Mouse (Mus musculus) limb, embryonic 10.5 days (tissue): ENCODE measurements at regions not wholly inside any gene's neighbourhood (a gene's known extent, or its start where the extent isn't known, plus 50 kb on each side); places are given as distances from the start of the nearest gene placed in this dataset.
A peak's percentile ranks its signal among the peaks of the same experiment; 100 is the strongest.

ENCODE experiments used
- DNase-seq: peaks from one replicate; pipeline ENCODE4 v3.0.0-alpha.2; 2017; ENCODE audit warnings: low spot score
- H3K27ac ChIP-seq: fragments of 300-500 bp; sonication (generic); 2 replicates; pipeline ENCODE4 v1.5.1; 2016; ENCODE audit warnings: mild to moderate bottlenecking
- H3K27me3 ChIP-seq: fragments of 300-500 bp; sonication (generic); 2 replicates; pipeline ENCODE4 v1.6.1; 2016; ENCODE audit warnings: low read depth, mild to moderate bottlenecking; ENCODE audit not compliant: poor library complexity, severe bottlenecking
- H3K36me3 ChIP-seq: fragments of 300-500 bp; sonication (generic); 2 replicates; pipeline ENCODE4 v1.6.1; 2016; ENCODE audit warnings: mild to moderate bottlenecking, moderate library complexity
- H3K4me1 ChIP-seq: fragments of 300-500 bp; sonication (generic); 2 replicates; pipeline ENCODE4 v1.6.1; 2016
- H3K4me3 ChIP-seq: fragments of 300-500 bp; sonication (generic); 2 replicates; pipeline ENCODE4 v1.5.1; 2016; ENCODE audit warnings: mild to moderate bottlenecking, moderate library complexity
- H3K9me3 ChIP-seq: fragments of 300-500 bp; sonication (generic); replicated peaks from 2 replicates; pipeline ENCODE4 v1.6.1; 2016; ENCODE audit warnings: mild to moderate bottlenecking
- WGBS: fragments of 180-500 bp; shearing (Covaris S2); methylation state at CpG from one replicate; pipeline ENCODE4 v1.1.7; 2016; 5-methylcytosine and 5-hydroxymethylcytosine counted together

DNA sequence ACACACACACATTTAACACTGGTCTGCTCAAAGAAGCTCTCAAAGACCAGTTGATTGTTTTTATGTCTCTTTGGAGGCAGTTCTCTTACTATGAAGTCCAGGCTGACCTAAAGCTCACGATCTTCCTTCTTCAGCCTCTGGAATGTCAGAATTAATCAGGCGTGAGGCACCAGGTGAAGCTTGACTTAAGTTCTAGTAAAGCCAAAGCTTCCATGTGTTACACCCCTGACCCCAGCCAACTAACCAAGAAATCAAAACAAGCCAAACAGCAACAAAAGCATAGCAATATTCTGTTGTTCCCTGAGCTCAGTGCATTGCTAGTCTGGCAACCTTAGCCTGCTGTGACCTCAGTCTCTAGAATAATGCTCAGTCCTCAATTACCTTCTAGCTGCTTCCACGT is 120.0 kb upstream of the Ptbp2 start:
- Histone ChIP-seq H3K36me3 (no peaks in the 10 kb centered on the region), H3K27ac (no peak overlapping the region), H3K27me3 (no peaks in the 10 kb centered on the region), H3K9me3 (no peaks in the 10 kb centered on the region), H3K4me3 (no peak overlapping the region), H3K4me1 (no peaks in the 10 kb centered on the region)
- WGBS, result 83% methylated on average over 3 of the region's 3 CpGs
- DNase-seq, result no peak

DNA sequence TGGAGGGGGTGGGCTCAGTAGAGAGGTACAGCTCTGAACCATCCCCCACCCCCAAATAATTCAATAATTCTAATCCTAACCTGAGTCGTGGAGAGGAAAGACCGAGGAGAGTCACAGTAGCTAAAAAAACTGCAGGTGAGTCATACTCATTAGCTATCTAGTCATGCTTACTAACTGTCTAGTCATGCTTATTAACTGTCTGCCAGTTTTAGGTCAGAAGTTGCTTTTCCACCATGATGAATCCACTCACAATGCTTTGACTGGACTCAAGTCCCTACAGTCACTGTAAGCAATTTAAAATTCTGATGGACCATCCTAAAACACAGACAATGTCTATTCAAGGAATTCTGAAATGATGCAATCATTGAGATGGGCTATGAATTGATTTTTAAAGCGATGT is 110.9 kb upstream of the Ptbp2 start:
- WGBS, result 87% methylated on average over 3 of the region's 3 CpGs
- Histone ChIP-seq H3K4me3 (no peak overlapping the region), H3K27me3 (no peaks in the 10 kb centered on the region), H3K27ac (no peak overlapping the region), H3K36me3 (no peaks in the 10 kb centered on the region), H3K9me3 (no peaks in the 10 kb centered on the region), H3K4me1 (peaks cover 19% of the 10 kb centered on the region)
- DNase-seq, result no peak

DNA sequence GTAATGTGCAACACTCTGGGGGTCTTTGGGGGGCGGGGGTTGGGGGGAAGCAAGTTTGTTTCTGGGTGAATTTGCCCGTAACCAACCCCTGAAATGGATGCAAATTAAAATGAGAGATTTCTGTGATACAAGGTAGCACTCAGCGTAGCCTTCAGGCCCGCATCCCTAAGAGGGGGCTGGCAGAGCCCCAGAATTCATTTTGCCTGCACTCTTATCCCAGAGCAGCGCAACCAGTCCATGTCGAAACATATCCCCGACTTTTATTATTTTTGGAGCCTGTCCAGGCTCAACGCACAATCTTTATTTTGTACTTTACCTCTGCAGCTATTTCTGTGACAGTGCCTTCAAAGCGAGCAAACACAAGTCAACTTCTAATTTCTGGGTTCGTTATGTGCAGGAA is 109.8 kb upstream of the Ptbp2 start:
- DNase-seq, result no peak
- WGBS, result 77% methylated on average over 10 of the region's 10 CpGs
- no peak overlapping the region for H3K27ac ChIP-seq

DNA sequence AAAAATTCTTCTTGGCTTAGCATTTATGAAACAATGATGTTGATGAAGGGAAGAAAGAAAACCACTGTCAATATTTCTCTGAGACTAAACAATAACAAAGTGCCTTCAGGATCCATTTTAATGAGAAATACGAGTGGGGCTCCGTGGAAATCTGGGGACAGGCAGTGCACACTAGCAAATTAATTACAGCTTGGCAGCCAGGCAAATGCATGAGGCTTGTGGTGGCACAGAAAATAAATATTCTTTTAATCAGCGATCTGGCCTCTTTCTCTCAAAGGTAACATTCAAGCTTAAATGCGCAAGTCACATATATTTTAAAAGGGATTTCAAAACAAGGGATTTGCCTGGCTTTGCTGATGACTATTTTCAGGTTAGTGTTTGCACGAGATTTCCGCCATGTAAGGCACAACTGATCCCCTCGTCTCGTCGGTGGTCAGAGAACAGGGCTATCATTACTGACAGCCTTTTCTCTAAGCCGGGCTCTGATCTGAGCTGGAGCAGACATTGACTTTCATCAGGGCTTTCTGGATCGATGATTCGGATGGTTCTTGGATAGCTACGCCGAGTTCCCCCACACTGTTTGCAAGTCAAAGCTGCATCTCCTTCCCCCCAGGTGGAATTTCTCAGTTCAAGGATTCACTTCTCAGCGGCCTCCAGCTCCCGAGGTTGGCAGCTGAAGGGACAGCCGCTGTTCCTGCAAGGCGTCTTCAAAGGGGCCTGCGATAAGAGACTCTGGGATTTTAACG is 109.1 kb upstream of the Ptbp2 start:
- WGBS, result 15% methylated on average over 20 of the region's 20 CpGs
- DNase-seq, result peak; percentile 43
- H3K27ac ChIP-seq, result no peak overlapping the region
- H3K9me3 ChIP-seq, result no peaks in the 10 kb centered on the region
- no peaks in the 10 kb centered on the region for H3K36me3 ChIP-seq
- H3K4me1 ChIP-seq, result peaks cover 19% of the 10 kb centered on the region
- no peaks in the 10 kb centered on the region for H3K27me3 ChIP-seq
- peak overlapping the region; percentile 40 for H3K4me3 ChIP-seq

More for the DNA sequence above, 109.8 kb upstream of the Ptbp2 start:
- Histone ChIP-seq H3K9me3 (no peaks in the 10 kb centered on the region), H3K36me3 (no peaks in the 10 kb centered on the region), H3K27me3 (no peaks in the 10 kb centered on the region), H3K4me3 (peak overlapping the region; percentile 40; the same call in 1 of the 2 replicates), H3K4me1 (peaks cover 19% of the 10 kb centered on the region)

DNA sequence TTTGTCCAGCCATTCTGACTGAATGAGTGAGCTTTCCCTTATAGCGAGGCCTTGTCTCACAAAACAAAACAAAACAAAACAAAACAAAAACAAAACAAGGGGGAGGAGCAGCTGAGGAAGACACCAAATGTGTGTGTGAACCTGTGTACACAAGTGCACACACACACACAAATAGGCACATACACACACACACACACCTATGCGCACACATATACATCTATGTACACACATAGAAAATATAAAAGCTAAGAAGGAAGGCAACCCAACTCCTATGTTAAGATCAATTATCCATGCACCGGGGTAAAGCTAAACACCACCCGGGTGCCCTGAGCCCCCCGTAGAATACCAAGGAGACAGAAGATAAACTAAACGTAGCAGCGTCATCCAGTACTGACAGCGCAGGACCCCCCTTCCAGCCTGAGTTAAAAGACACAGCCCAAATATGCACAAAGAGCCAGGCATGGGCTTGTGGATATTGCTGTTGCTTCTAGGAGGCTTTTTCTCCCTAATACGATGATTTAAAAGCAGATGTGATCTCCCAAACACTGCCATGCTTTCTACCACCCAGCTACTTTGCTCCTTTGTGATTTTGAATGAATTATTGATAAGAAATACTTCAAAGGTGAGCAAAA is 108.4 kb upstream of the Ptbp2 start:
- no peak overlapping the region for H3K4me3 ChIP-seq
- H3K27ac ChIP-seq, result no peak overlapping the region
- H3K36me3 ChIP-seq, result no peaks in the 10 kb centered on the region
- no peak for DNase-seq
- peaks cover 19% of the 10 kb centered on the region for H3K4me1 ChIP-seq
- no peaks in the 10 kb centered on the region for H3K27me3 ChIP-seq
- WGBS, result 79% methylated on average over 9 of the region's 9 CpGs
- no peaks in the 10 kb centered on the region for H3K9me3 ChIP-seq

DNA sequence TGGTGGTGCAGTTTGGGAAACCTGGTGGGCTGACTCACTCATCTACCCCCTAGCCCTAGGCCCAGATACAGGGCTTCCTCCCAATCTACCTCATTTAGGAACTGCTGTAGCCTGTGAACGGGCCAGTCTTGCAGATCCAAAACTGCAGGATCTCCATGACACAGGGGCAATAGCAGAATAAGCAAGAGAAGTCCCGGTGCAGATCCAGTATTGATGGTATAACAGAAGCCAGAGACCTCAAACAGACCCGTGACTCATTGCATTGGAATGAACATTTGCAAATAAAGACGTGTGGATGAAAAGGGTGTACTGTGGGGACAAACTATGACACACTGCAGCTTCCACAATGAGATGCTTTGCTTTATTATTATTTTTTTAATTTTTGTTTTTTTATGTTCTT is 106.6 kb upstream of the Ptbp2 start:
- WGBS, result 83% methylated on average over 4 of the region's 4 CpGs
- Histone ChIP-seq H3K36me3 (no peaks in the 10 kb centered on the region), H3K4me3 (no peak overlapping the region), H3K4me1 (peaks cover 19% of the 10 kb centered on the region), H3K27ac (no peak overlapping the region), H3K9me3 (no peaks in the 10 kb centered on the region), H3K27me3 (no peaks in the 10 kb centered on the region)
- DNase-seq, result no peak

DNA sequence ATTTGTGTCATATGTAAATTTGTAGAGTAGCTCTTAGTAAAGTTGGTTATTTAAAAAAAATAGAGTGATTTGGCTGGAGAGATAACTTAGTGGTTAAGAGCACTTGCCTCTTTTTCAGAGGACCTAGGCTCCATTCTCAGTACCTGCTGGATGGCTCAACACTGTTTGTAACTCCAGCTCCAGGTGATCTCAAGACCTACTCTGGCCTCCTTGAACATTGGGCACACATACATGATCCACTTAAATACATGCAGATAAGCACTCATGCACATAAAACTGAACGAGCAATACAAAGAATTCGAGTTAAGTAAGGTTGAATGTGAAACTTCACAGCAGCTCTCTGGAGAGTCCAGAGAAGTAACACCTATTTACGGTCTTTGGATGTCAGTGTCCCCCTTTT is 104.2 kb upstream of the Ptbp2 start:
- H3K36me3 ChIP-seq, result no peaks in the 10 kb centered on the region
- H3K4me3 ChIP-seq, result no peak overlapping the region
- no peak for DNase-seq
- H3K27ac ChIP-seq, result no peak overlapping the region
- peaks cover 12% of the 10 kb centered on the region for H3K4me1 ChIP-seq
- WGBS, result 90% methylated on average over 3 of the region's 3 CpGs
- no peaks in the 10 kb centered on the region for H3K27me3 ChIP-seq
- no peaks in the 10 kb centered on the region for H3K9me3 ChIP-seq

DNA sequence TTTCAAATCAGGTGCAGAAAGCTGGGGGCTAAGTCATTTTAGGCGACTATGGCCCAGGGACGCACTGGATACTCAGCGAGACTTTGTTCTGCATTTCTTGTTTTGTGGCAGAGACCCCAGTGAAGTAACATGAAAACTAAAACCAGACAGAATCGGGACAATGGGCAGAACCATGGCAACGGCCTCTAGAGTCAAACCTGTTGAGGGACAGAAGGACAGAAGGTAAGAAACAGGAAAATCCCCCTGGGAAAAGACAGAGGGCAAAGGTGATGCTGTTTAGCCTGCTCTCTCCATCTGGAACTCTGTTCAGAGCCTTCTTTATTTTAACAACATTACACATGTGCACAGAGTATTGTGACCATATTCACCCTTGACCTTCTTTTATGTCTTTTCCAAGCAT is 92.1 kb upstream of the Ptbp2 start:
- no peak overlapping the region for H3K27ac ChIP-seq
- H3K9me3 ChIP-seq, result no peaks in the 10 kb centered on the region
- peaks cover 2% of the 10 kb centered on the region; the same call in 1 of the 2 replicates for H3K4me1 ChIP-seq
- no peak for DNase-seq
- 81% methylated on average over 5 of the region's 5 CpGs for WGBS
- H3K36me3 ChIP-seq, result no peaks in the 10 kb centered on the region
- H3K4me3 ChIP-seq, result no peak overlapping the region
- H3K27me3 ChIP-seq, result no peaks in the 10 kb centered on the region

DNA sequence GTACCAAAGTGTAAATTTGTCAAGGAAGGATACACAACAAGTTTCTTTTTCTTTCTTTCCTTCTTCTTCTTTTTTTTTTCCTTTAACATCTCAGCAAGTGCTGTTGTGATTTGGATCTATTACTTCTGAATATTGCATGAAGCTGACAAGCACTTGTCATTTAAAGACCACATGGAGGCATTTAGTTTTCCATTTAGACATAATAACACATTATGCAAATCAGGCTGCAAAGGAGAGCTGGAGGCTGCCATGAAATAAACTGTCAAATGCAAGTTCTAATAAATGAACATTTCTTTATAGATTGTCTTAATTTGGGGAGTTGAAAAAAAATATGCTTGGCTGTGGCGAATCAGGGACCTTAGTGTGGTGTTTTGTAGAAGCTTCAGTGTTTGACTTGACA is 90.8 kb upstream of the Ptbp2 start:
- H3K36me3 ChIP-seq, result no peaks in the 10 kb centered on the region
- no peak overlapping the region for H3K27ac ChIP-seq
- H3K27me3 ChIP-seq, result no peaks in the 10 kb centered on the region
- no peak for DNase-seq
- no peak overlapping the region for H3K4me3 ChIP-seq
- peaks cover 11% of the 10 kb centered on the region for H3K4me1 ChIP-seq
- WGBS, result 93% methylated on average over 1 of the region's 1 CpGs
- H3K9me3 ChIP-seq, result no peaks in the 10 kb centered on the region

DNA sequence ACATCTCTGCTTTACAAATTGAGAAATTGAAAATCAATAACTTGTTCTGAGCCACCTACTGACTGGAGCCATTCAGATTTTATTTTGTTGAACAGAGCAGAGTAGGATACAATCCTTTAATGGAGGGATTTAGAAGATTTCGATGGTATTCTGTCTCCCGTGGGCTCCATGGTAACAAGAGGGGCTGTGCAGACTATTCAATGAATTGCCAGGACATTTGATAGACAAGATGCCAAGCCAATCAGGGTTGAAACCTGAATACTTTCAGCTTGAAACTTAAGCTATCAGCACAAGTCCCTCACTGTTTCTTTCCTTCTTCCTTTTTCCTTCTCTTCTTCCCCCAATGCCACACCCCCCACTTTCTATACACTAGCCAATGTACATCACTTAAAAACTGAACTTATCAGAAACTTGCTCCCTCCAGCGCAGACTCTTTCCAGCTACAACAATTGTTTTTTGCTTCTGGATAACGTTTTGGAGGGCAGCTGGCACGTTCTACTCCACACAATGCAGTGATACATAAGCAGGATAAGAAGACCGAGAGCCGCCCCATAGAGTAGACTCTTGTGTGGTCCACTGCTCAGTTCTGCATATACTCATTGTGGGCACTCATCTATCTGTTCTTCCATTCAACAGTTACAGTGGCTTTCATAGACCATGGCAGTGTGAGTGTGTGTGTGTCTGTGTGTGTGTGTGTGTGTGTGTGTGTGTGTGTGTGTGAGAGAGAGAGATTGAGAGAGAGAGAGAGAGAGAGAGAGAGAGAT is 78.1 kb upstream of the Ptbp2 start:
- H3K4me3 ChIP-seq, result no peak overlapping the region
- no peaks in the 10 kb centered on the region for H3K4me1 ChIP-seq
- no peak overlapping the region for H3K27ac ChIP-seq
- H3K36me3 ChIP-seq, result no peaks in the 10 kb centered on the region
- no peaks in the 10 kb centered on the region for H3K27me3 ChIP-seq
- no peak for DNase-seq
- no peaks in the 10 kb centered on the region for H3K9me3 ChIP-seq
- 90% methylated on average over 7 of the region's 7 CpGs for WGBS
